Mouse (Mus musculus): Measurements from ENCODE around the gene Gm10188. TPM values are rescaled to one million over a fixed set of nuclear protein-coding genes. Genes with fewer than 3 reads are reported as not detected.
A peak's percentile ranks its signal among the peaks of the same experiment; 100 is the strongest.

The Gm10188 gene
- total RNA-seq (2021): not detected
- long read RNA-seq, experiment 1: 0 reads
- long read RNA-seq, experiment 2: 0 reads

DNA sequence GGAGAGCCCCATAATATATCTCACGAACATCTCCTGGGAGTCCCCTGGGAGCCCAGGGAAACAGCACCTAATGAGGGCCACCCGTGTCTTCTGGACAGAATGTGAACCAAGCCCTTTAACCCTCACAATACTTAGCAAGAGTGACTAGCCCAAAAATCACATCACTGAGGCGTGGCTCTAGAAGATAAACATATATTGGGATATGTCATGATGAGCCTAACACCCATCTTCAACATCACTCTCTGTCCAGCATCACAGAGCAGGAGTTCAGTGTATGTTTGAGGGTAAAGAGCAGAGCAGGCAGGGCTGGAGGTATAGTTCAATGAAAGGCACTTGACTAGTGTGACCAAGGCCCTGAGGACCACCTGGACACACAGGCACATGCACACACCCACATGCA is at the start of gene Gm10188:
Gene Gm10188 (minus strand): TSS at position 101 of the 400 bp plus-strand sequence.
- no peak for DNase-seq (ENCODE audit: low spot score in 2 of 2)

DNA sequence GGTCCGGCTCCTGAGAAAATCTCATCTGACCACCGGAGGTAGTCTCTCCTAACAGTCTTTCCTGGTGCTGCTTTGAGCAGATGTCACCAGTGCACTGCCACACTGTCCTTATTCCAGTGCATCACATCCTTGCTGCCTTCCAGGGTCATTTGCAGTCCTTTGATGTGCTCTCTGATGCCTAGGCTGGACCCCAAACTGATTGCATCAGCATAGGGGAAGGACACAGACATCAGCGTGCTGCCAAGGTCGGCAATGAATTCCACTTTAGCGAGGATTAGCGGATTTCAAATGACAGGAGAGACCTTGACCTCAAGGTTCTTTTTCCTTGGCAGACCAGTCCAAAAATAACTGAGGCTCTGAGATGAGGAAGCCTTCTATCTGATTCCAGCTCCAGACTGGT is 47.6 kb upstream of the Gm10188 start:
- no peak for DNase-seq (ENCODE audit: low spot score in 2 of 2)

DNA sequence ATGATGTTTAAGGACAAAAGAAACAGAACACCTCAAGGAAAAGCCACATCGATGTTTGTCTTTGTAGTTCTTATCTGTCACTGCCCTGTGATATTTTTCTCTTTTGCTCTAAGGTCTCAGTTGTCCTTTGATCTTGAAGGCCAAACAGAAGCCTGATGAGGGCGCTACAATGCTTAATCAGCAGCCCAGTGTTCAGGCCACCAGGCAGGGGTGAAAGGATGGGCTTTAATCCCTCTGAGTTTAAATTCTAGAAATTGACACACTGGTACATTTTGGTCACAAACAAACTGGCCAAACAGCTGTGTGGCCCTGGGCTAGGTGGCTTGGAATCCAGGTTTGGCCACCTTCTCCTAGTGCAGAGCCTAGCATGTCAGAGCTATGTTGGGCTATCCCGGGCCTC is 47.1 kb upstream of the Gm10188 start:
- no peak for DNase-seq (ENCODE audit: low spot score in 2 of 2)

DNA sequence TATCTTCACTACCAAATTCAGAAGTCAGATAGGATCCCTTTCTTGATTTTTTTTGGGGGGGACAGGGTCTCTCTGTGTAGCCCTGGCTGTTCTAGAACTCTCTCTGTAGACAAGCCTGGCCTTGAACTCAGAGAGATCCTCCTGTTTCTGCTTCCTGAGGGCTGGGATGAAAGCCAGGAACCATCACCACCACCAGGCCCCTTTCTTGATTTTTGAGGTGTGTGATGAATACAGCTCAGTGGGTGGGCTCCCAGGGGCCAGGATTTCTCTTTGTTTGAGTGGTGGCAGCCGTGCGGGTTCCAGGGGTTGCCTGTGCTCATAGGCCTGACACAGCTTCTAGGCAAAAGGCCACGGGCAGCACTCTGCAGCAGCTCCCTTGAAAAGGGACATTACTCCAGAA is 41.7 kb upstream of the Gm10188 start:
- no peak for DNase-seq (ENCODE audit: low spot score in 2 of 2)

DNA sequence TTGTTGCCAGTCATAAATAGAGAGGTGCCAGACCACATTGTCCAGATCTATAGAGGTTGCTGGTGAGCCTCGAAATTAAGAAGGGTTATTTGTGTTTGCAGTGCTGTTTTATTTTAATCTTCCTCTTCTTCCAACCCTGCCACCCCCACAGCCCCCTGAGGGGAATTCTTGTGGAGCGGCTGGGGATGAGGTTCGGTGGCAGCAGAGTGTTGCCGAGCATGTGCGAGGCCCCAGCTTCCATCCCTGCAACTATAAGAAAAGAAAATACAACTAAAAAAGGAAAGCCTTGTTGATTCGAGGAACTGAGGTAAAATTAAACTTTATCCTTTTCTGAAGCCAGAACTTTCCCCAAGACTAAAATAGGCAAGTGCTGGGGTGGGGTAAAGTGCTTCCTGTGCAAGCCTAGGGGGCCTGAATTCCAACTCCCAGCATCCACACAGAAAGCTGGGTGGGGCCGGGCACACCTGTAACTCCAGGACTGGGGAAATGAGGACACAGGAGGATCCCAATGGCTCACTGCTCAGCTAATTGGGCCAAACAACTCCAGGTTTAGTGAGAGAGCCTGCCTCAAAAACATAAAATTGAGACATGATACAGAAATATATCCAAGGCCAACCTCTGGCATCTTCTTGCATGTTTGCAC is 39.0 kb upstream of the Gm10188 start:
- DNase-seq (ENCODE audit: low spot score in 2 of 2): no peak

DNA sequence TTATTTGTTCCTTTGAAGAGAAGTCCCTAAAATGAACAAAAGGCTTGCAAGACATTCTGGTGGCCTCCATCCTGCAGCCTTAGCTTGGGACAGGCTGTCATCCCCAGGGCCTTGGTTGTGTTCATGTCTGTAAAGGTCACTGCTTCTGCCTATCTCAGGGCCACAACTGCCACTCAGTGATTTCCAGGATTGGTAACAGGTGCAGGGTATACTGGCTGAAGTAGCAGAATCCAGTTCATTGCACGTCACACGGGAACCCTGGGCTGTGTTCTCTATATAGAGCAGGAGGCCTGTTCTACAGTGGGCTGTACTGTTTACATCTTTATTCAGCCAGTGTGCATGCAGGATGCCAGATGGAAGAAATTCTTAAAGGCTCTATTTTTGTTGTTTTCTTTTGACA is 38.4 kb upstream of the Gm10188 start:
- DNase-seq (ENCODE audit: low spot score in 2 of 2): no peak

DNA sequence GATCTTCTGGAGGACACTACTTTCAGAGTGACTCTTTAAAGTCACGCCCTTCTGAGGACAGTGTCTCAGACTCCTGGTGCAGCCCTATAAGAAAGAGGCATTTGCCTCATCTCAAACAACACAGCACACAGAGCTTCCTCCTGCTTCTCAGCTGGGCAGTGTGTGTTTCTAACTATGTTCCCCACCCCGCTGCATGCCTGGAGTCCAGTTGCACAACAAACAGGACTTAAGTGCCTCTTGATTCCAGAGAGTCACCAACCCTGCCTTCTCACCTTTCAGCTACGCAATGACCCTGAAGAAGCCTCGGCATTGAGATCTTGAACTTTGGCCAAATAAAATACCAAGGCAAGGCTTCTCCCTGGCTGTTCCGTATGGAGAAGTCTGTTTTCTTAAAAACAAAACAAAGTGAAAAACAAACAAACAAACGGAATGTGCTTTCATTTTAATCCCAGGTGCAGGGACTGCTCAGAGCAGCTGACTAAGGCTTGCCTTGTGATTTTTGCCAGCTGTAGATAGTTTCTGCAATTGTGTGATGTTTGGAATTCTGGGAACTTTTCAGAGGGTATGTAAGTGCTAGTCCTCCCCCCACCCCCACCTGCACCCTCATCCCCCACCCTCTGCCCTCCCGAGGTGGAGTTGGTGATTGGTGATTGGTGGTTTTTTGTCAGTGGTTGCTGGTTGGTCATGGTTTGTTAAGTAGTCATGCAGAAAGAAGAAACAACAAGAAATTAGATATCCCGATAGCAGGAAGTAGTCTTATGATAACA is 37.4 kb upstream of the Gm10188 start:
- no peak for DNase-seq (ENCODE audit: low spot score in 2 of 2)

DNA sequence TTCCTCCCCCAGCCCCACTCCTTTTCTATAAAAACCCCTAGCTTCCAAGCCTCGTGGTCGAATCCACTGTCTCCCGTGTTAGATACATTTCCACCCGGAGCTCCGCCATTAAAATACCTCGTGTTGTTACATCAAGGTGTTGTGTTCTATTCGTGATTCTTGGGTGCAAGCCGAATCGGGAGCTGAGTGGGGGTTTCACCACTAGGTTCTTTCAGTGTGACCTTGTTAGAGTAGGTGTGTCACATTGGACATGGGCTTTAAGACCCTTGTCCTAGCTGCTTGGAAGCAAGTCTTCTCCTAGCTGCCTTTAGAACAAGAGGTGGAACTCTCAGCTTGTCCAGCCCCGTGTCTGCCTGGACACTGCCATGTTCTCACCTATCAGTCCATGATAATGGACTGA is 36.4 kb upstream of the Gm10188 start:
- DNase-seq (ENCODE audit: low spot score in 2 of 2): no peak

DNA sequence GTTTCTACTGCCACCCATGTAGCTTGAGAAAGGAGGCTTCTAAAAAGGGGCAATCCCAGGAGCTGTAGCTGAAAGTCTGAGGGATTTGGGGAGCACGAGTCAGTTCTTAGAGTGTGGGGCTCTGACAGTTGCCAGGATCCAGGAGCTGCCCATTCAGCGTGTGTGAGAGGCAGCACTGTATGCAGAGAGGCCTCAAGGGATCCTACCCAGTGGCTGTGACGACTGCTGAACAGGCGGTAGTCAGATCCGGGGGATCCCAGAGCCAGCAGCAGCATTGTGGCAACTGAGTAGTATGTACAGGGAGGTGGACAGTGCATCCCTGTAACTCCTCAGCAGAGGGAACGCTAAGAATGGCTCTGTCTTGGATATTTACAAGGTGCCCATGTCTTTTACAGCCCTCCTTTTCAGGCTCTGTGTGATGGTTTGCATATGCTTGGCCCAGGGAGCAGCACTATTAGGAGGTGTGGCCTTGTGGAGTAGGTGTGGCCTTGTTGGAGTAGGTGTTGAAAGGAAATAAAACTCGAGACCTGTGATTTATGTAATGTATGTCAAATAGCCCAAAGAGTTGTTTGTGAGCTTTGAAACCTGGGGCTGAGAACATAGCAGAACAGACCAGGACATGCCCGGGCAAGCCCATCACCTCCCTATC is 35.8 kb upstream of the Gm10188 start:
- DNase-seq (ENCODE audit: low spot score in 2 of 2): no peak

DNA sequence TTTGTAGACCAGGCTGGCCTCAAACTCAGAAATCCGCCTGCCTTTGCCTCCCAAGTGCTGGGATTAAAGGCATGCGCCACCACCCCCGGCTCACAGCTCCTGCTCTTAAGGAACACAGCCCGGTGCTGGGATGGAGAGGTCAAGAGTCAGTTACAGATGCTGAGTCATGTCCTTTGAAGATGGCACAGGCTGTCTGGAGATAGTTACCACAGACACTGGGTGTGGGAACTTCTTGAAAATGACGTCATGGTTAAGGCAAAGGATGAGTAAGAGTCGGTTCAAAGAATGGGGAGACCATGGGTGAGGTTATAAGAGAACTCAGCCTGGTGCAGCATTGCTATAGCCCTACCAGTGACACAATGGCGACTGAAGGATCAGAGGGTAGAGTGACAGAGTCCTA is 35.0 kb upstream of the Gm10188 start:
- no peak for DNase-seq (ENCODE audit: low spot score in 2 of 2)

DNA sequence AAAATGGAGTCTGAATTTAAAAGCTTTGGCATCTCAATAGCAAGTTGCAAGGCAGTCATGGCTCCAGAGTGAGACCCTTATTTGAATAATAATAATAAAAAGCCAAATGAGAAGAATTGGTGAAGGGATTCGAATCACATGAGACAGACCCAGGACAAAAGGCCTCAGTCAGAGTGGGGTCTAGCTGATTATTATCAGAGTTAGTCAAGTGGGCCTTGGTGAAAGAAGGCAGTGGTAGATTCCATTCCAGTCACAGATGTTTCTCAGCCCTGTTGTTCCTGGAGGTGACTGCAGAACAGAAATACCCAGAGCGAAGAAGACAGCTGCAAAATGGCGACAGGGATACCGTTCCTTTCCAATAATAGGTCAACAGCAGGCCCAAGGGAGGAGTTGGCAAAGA is 34.1 kb upstream of the Gm10188 start:
- DNase-seq (ENCODE audit: low spot score in 2 of 2): no peak

DNA sequence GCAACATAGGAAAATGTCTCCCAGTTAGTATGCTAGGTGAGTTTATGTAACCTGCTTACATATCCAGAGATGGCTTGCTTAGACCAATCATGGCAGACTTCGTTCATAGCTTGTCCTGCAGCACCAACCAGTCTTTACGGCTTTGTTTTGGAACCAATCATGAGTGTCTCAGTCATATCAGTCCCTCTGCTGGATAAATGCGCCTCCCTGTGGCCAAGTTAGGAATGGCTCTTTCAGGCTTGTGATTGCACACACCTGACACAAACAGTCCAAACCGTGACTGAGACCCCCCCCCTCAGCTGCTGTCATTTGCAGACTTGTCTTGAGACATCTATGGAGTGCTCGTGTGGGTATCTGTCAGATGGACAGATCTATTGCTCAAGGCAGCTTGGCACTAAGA is 31.5 kb upstream of the Gm10188 start:
- no peak for DNase-seq (ENCODE audit: low spot score in 2 of 2)

DNA sequence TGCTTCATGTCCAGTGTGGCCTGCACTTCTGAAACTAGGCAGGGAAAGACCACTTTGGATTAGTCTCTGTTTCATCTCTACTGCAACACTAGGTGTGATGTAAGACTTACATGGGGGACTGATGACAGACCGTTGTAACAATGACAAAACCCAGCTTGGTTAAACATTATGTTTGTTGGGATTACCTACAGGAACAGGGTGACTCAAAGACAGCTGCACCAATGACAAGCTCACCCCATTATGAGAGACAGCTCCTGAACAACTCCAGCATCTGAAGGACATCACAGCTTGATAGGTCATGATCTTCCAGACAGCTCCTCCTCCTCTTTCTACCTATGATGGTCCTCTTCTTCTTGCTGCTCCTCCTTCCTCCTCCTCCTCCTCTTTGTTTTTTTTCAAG is 30.8 kb upstream of the Gm10188 start:
- no peak for DNase-seq (ENCODE audit: low spot score in 2 of 2)

DNA sequence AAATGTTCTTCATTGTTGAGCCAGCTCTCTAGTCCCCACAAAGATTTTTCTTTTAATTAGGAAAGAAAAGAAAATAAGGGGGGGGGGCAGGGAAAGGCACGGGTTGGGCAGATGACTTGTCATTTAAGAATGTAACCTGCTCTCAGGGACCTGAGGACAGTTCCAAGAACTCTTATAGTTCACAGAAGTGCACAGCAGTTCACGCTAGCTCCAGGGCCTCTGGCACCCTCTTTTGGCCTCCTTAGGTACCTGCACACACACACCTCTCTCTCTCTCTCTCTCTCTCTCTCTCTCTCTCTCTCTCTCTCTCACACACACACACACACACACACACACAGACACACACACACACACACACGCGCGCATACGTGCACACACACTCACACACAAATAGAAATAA is 24.9 kb upstream of the Gm10188 start:
- no peak for DNase-seq (ENCODE audit: low spot score in 2 of 2)

DNA sequence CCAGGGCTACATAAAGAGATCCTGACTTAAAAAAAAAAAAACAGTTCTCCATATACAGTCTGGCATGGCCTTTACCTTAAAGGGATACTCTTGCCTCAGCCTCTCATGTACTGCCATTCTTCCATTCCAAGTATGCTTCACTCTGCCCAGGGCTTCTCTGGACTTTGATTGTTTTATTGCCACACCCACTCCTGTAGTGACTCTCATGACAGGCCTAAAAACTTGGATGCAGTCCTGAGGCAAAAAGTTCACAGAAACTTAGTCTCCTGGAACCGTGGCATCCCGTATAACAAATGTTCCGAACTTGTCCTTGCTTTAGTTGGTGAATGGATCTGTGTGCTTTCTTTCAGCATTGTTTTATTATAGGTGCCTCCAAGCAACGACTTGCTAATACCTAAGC is 17.1 kb upstream of the Gm10188 start:
- no peak for DNase-seq (ENCODE audit: low spot score in 2 of 2)

DNA sequence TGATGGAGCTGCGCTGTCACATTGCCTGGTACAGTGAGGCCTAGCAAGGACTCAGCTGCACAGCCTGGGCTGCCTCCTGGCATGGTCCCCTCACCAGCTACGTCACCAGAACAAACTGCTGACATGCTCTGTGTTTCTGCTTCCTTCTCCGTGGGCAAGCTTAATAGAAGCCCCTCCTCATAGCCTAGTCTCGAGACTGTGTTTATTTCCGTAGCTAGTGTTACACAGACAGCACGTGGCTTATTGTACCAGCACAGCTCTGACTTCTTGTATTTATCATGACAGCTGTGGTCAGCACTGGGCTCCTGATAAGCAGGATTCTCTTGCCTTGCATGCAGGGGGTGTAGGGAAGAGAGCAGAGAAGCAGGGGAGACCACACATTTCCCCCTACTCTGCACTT is 16.6 kb upstream of the Gm10188 start:
- peak in 1 of 2 experiments; percentile 42 for DNase-seq (ENCODE audit: low spot score in 2 of 2)

DNA sequence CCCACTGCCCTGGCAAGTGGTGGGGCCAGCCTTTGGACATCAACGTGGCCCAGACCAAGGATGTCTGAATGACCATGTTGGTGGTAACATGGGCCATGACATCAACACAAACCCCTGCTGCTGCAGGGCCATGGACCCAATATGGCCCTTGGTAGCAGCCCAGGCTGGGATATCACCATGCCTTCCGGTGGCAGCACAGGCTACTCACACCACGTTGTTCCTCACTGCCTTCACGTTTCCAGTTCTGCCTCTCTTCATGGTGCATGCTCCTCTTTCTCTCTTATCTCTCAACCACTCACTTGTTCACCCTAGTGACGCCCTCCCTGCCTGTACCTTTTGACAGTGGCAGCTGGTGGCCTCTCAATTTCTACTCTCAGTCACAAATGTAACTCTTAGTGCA is 15.4 kb upstream of the Gm10188 start:
- DNase-seq (ENCODE audit: low spot score in 2 of 2): no peak

DNA sequence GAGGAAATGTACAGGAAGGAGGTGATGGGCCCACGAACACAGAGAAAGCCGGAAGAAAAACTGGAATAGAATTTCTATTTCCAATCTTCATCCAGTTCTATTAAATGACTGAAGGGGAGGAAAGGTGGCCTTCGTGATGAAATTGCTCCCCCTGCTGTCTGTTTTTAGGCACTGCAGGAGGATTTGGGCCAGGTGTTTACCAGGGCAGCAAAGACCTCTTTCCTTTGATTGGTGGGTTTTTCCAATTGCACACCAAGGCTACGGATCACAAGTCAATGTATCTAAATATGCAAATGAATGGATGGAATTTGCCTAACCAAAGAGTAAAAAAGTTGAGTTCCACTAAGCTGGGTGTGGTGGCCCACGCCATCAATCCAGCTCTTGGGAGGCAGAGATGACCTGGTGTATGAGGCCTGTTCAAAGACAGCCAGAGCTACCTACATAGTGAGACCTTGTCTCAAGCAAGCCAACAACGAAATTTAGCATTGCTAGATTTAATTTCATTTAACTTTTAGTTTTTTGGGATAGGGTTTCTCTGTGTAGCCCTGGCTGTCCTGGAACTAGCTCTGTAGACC is 8.1 kb upstream of the Gm10188 start:
- DNase-seq (ENCODE audit: low spot score in 2 of 2): peak; percentile 63 to 74

DNA sequence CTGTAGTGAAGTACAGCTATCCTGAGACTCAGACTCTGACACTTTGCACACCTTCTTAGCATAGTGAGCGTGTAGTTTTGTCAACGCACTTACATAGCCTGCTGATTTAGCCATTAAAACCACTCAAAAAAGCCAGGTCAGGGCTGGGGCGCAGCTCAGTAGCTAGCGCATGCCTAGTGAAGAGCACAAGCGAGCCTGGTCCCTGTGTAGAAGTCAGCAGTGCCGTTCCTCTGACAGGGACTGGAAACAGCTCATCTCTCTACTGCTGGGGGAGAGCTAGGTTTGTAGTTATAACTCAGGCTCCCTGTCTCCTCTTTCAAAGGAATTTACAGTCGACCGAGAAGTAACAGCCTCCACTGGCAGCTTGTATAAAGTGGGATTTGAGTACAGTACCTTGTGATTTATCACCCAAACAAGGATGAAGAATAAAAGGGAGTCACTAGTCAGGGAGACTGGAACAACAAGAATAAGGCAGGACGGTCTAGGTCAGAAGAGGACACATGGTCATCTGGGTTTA is 5.2 kb upstream of the Gm10188 start:
- no peak for DNase-seq (ENCODE audit: low spot score in 2 of 2)

DNA sequence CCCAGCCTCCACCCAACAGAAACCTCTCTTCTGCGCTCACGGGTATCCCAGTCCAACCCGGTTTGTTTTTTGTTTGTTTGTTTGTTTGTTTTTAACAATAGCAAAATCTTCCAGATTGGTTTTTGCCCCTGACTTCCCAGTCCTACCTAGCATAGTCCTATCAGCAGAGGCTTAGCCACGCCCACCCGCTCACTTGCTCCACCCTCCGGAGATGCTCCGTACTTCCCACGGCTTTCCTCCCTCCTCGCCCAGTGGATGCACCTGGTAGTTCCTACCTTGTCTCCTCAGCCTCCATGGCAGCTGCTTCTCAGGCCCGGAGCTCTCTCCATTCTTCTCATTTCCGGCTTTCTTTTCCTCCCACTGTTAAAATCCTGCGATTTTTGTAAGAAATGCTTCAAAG is 4.0 kb upstream of the Gm10188 start:
- DNase-seq (ENCODE audit: low spot score in 2 of 2): no peak

DNA sequence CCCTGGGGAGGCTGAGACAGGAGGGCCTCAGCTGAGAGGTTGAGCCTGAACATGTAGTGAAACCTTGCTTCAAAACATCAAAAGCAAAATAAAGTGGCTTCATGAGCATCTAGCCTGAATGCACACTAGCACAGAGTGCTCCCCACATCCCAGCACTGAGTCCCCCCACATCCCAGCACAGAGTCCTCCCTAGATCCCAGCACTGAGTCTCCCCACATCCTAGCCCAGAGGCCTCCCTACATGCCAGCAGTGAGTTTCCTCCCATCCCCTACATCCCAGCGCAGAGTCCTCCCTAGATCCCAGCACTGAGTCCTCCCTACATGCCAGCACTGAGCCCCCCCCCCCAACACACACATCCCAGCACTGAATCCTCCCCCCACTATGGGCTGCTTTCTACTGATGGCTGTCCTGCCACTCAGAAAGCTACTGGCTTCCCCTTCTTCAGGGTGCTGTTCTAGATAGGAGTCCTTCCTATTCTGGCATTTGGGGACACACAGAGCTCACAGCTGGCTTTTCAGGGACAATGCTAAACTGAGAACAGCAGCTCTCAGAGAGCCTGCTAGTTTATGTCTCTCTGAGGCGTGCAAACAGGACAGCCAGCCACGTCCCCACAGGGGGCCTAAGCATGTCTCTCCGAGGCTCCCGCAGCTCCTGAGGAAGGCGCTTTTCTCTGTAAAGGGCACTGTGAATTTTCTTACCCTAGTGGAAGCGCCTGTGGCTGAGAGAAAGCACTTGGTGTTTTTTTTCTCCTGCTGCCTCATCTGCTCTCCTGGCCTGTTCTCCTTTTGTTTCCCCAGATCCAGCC is 2.1 kb upstream of the Gm10188 start:
- DNase-seq (ENCODE audit: low spot score in 2 of 2): no peak

Measured in layer of hippocampus, postnatal 14 days (tissue).